Mouse (Mus musculus) heart, embryonic 16.5 days (tissue): Measurements from ENCODE around the gene Cdkn3. TPM values are rescaled to one million over a fixed set of nuclear protein-coding genes. Genes with fewer than 3 reads are reported as not detected.
A peak's percentile ranks its signal among the peaks of the same experiment; 100 is the strongest.
"Not testable (repeated sequence)": the region's sequence is repeated elsewhere in the genome, so short reads cannot be mapped to it uniquely, and the experiment has no call there.

ENCODE experiments used
- ATAC-seq: fragments of 200-750 bp; cut with Nextera tagmentation; replicated peaks from 2 replicates; pipeline ENCODE4 v1.8.0; 2017; ENCODE audit warnings: moderate number of reproducible peaks; ENCODE audit not compliant: insufficient read depth, low FRiP score; ENCODE audit errors: extremely low read depth
- H3K27ac ChIP-seq: fragments of 300-500 bp; sonication (generic); 2 replicates; pipeline ENCODE4 v1.5.1; 2014; ENCODE audit warnings: mild to moderate bottlenecking, low read length, control low read depth, moderate library complexity
- H3K27me3 ChIP-seq: fragments of 300-500 bp; sonication (generic); 2 replicates; pipeline ENCODE4 v1.6.1; 2014; ENCODE audit warnings: low read length, mixed read lengths; ENCODE audit not compliant: control insufficient read depth, insufficient read depth
- H3K36me3 ChIP-seq: fragments of 300-500 bp; sonication (generic); 2 replicates; pipeline ENCODE4 v1.6.1; 2014; ENCODE audit not compliant: control insufficient read depth, insufficient read depth
- H3K4me1 ChIP-seq: fragments of 300-500 bp; sonication (generic); 2 replicates; pipeline ENCODE4 v1.6.1; 2014; ENCODE audit warnings: low read length, mixed read lengths; ENCODE audit not compliant: control insufficient read depth, insufficient read depth
- H3K4me2 ChIP-seq: fragments of 300-500 bp; sonication (generic); 2 replicates; pipeline ENCODE4 v1.6.1; 2014; ENCODE audit warnings: low read depth, mild to moderate bottlenecking, control low read depth, low read length
- H3K4me3 ChIP-seq: fragments of 300-500 bp; sonication (generic); 2 replicates; pipeline ENCODE4 v1.5.1; 2014; ENCODE audit warnings: mild to moderate bottlenecking, control low read depth, low read length
- H3K9ac ChIP-seq: fragments of 300-500 bp; sonication (generic); 2 replicates; pipeline ENCODE4 v1.6.1; 2014; ENCODE audit warnings: low read length, control low read depth
- H3K9me3 ChIP-seq: fragments of 300-500 bp; sonication (generic); replicated peaks from 2 replicates; pipeline ENCODE4 v1.6.1; 2016; ENCODE audit warnings: low read length; ENCODE audit not compliant: control insufficient read depth
- WGBS: fragments of 180-500 bp; shearing (Covaris S2); extraction: QIAGEN DNeasy Blood & Tissue Kit; methylation state at CpG from one replicate; pipeline ENCODE4 v1.1.7; 2014; 5-methylcytosine and 5-hydroxymethylcytosine counted together
- polyA plus RNA-seq: library from polyadenylated mRNA; unstranded; fragments of >200 nt; fragmentation: Nextera tagmentation; extraction: Ambion mirVana; gene quantifications from 2 replicates; pipeline ENCODE4 v1.2.1, GENCODE M21; 2015

Gene Cdkn3
- polyA plus RNA-seq, 1 experiment from 2014 or later: 43.0 TPM

DNA sequence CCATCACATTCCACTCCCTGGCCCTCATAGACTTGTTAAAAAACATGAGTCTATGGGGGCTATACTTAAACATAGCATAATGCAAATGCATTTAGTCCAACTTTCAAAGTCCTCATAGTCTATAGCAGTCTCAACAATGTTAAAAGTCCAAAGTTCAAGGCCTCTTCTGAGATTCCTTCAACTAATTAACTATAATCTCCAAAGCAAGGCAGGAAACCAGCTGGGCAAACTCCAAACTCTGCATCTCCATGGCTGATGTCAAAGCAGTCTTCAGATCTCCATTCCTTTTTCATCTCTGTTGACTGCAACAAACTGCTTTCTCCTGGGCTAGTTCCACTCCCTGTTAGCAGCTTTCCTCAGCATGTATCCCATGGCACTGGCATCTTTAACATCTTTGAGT lies 23.0 kb upstream of the Cdkn3 start:
- H3K4me3 ChIP-seq, H3K9me3 ChIP-seq, ATAC-seq, H3K4me1 ChIP-seq, H3K4me2 ChIP-seq, H3K9ac ChIP-seq, H3K27me3 ChIP-seq, H3K27ac ChIP-seq, H3K36me3 ChIP-seq: not testable (repeated sequence)

DNA sequence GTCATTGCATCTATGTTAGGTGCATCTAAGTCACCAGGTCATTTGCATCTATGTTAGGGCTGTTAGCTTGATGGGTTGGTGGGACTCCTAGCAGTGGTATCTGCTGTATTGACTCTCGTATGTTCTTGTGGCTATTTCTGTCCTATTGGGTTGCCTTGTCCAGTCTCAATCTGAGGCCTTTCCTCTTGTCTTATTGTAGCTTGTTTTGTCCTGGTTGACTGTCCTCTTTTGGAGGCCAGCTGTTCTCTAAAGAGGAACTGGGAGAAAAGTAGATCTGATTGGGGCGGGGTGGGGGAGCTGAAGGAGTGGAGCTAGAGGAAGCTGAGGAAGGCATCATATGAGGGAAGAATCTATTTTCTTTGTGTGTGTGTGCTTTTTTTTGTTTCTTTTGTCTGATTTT lies 17.7 kb upstream of the Cdkn3 start:
- no peaks in the 10 kb centered on the region for H3K4me1 ChIP-seq
- H3K27ac ChIP-seq: no peak overlapping the region
- WGBS: 76% methylated on average over 2 of the region's 2 CpGs
- no peak overlapping the region for H3K4me2 ChIP-seq
- H3K9ac ChIP-seq: no peak overlapping the region
- H3K9me3 ChIP-seq: no peaks in the 10 kb centered on the region; the same call in 1 of the 2 replicates
- no peak overlapping the region for H3K4me3 ChIP-seq
- H3K36me3 ChIP-seq: no peaks in the 10 kb centered on the region
- H3K27me3 ChIP-seq: no peaks in the 10 kb centered on the region
- no peak for ATAC-seq

DNA sequence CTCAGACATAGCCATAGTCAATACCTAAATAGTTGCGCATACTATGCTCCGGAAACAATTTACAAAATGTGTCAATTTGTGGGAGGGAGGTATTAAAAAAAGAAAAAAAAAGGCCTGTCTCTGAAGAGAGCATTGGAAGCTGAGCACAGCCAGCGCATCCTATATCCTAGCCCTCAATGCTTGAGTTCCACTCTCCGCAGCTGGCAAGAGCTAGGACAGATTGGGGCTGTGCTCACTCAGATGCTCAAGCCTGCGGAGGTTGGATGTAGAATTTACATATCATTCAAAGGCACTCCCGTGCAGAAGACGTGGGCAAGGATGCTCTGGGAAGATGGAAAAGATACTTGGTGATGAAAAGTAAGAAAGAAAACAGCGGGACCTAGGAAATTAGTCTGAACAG lies 14.9 kb upstream of the Cdkn3 start:
- no peak for ATAC-seq
- no peaks in the 10 kb centered on the region for H3K36me3 ChIP-seq
- H3K9ac ChIP-seq: no peak overlapping the region
- no peak overlapping the region for H3K4me2 ChIP-seq
- WGBS: 91% methylated on average over 8 of the region's 8 CpGs
- no peaks in the 10 kb centered on the region for H3K27me3 ChIP-seq
- no peak overlapping the region for H3K27ac ChIP-seq
- no peaks in the 10 kb centered on the region for H3K9me3 ChIP-seq
- H3K4me3 ChIP-seq: no peak overlapping the region
- no peaks in the 10 kb centered on the region for H3K4me1 ChIP-seq

DNA sequence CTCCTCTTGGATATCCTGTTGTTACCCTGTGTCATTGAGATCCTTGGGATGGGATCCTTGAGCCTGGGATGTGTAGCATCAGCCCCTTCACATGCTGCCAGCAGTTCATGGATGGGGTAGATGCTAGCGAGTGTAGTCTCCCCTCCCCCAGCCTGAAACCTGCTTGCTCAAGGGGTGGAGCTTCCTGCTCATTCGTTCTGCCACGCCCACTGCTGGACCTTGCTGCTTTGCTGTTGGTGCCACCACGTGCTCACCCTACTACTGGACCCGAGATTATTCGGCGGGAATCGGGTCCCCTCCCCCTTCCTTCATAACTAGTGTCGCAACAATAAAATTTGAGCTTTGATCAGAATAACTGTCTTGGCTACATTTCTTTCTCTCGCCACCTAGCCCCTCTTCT lies 6.0 kb upstream of the Cdkn3 start:
- whole genome bisulfite sequencing: 56% methylated on average over 8 of the region's 10 CpGs
- not testable (repeated sequence) for H3K36me3 ChIP-seq, H3K9ac ChIP-seq, H3K4me2 ChIP-seq, H3K27ac ChIP-seq, H3K4me3 ChIP-seq, H3K27me3 ChIP-seq, H3K4me1 ChIP-seq, H3K9me3 ChIP-seq, ATAC-seq

DNA sequence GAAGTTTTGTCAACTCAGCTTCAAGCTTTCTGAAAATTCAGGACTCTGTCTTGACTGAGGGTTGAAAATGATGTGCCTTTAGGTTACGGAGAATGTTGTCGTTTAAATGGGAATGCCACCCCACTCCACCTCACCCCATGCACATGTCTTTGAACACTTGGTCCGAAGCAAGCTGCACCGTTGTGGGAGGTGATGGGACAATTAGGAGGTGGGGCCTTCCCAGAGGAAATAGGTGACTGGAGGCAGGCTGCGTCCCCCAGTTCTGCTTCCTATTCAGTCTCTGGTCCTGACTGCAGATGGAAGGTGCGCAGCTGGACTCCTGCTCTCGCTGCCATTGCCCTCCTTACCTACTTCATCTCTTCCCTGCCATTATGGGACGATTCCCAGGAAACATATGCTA lies 4.5 kb upstream of the Cdkn3 start:
- H3K9me3 ChIP-seq: 0 out of 2 replicates have a peak, but pooled peaks cover 2% of the 10 kb centered on the region
- H3K27me3 ChIP-seq: no peaks in the 10 kb centered on the region
- H3K27ac ChIP-seq: no peak overlapping the region
- H3K36me3 ChIP-seq: no peaks in the 10 kb centered on the region
- no peak overlapping the region for H3K4me3 ChIP-seq
- ATAC-seq: no peak
- H3K4me1 ChIP-seq: peaks cover 1% of the 10 kb centered on the region
- H3K9ac ChIP-seq: no peak overlapping the region
- H3K4me2 ChIP-seq: no peak overlapping the region
- WGBS: 86% methylated on average over 8 of the region's 8 CpGs

DNA sequence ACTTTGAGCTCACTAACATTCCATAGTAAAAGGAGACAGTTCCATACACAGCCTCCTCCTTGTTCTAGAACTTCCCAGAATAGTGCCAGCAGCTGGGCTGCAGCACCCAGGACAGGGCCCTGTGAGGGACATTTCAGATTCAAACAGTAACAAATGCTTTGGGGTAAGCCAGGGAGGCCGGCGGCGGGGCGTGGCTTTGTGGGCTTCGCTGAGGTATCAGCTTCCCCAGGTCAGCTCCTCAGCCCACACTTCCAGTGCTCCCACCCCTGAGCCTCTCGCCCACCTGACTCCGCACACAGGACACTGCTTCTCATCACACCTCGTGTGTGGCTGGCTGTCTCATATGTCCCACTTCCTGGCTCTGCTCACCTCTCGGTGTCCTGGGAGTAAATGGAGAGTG lies 2.6 kb upstream of the Cdkn3 start:
- H3K27me3 ChIP-seq: no peaks in the 10 kb centered on the region
- H3K4me1 ChIP-seq: peaks cover 12% of the 10 kb centered on the region
- no peak for ATAC-seq
- no peak overlapping the region for H3K27ac ChIP-seq
- WGBS: 62% methylated on average over 9 of the region's 9 CpGs
- H3K4me3 ChIP-seq: no peak overlapping the region
- no peak overlapping the region for H3K9ac ChIP-seq
- no peak overlapping the region for H3K4me2 ChIP-seq
- H3K9me3 ChIP-seq: 0 out of 2 replicates have a peak, but pooled peaks cover 2% of the 10 kb centered on the region
- no peaks in the 10 kb centered on the region for H3K36me3 ChIP-seq

DNA sequence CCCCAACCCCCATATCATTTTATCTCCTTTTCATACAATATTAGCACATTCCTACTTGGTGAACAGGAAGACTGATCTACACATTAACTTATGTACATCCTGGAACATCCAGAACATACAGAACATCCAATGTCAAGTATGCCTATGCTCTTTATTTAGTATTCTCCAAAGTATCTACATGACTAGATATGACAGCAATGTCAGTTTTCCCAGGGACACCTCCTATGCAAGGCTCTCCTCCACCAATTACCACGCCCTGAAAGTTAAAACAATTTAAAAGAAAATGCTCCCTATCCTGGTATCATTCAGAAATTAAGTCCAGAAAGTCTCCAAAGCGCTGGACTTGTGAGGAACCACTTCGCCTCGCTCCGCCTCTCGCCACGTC lies 379 bp upstream of the Cdkn3 start:
- peak; percentile 7; the same call in 1 of the 2 replicates for ATAC-seq
- WGBS: 4% methylated on average over 7 of the region's 7 CpGs
- peak overlapping the region; percentile 38; the same call in 1 of the 2 replicates for H3K9ac ChIP-seq

DNA sequence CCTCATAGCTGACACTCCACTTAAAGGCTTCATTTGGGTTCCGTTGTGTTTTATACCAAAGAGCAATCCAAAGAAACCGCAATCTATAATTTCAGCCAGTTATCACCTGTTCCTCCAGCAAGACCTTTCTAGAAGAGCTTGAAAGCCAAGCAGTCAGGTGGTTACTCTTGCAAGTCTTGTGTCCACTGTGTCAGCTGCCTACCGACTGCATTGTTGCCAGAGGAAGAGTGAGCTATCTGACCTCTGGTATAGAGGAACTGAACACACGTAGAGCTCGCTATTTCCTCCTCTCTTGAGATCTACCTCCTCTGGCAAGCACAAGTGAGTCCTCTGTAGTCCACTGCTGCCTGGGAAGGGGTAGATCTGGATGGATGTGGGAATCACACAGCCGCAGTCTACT lies 845 bp downstream of the Cdkn3 start:
- Histone ChIP-seq H3K9ac (peak overlapping the region; percentile 87), H3K4me2 (peak overlapping the region; percentile 92), H3K9me3 (0 out of 2 replicates have a peak, but pooled peaks cover 2% of the 10 kb centered on the region), H3K36me3 (peaks cover 3% of the 10 kb centered on the region; the same call in 1 of the 2 replicates), H3K4me1 (peaks cover 12% of the 10 kb centered on the region), H3K27me3 (no peaks in the 10 kb centered on the region), H3K4me3 (peak overlapping the region; percentile 88), H3K27ac (no peak overlapping the region)
- 33% methylated on average over 6 of the region's 6 CpGs for WGBS
- ATAC-seq: no peak

More for the DNA sequence above, 379 bp upstream of the Cdkn3 start:
- H3K27ac ChIP-seq: no peak overlapping the region
- 0 out of 2 replicates have a peak, but pooled peaks cover 2% of the 10 kb centered on the region for H3K9me3 ChIP-seq
- H3K4me1 ChIP-seq: peaks cover 12% of the 10 kb centered on the region
- peak overlapping the region; percentile 92 for H3K4me2 ChIP-seq
- H3K36me3 ChIP-seq: peaks cover 3% of the 10 kb centered on the region; the same call in 1 of the 2 replicates
- no peaks in the 10 kb centered on the region for H3K27me3 ChIP-seq
- peak overlapping the region; percentile 88 for H3K4me3 ChIP-seq

DNA sequence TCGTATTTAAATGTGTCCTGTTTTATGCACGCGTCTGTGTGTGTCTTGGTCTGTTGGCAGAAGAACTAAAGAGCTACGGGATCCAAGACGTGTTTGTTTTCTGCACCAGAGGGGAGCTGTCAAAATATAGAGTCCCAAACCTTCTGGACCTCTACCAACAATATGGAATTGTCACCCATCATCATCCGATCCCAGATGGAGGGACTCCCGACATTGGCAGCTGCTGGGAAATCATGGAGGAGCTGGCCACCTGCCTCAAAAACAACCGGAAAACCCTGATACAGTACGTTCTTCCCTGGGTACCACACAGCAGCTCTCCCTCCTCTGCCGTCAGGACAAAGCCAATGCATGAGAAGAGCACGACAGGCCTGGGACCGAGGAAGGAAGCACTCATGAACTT lies 6.8 kb downstream of the Cdkn3 start:
- H3K27ac ChIP-seq: no peak overlapping the region
- no peaks in the 10 kb centered on the region for H3K27me3 ChIP-seq
- WGBS: 75% methylated on average over 12 of the region's 12 CpGs
- H3K4me2 ChIP-seq: no peak overlapping the region
- no peak overlapping the region for H3K9ac ChIP-seq
- no peak for ATAC-seq
- H3K4me3 ChIP-seq: no peak overlapping the region
- H3K9me3 ChIP-seq: no peaks in the 10 kb centered on the region
- H3K36me3 ChIP-seq: peaks cover 11% of the 10 kb centered on the region; the same call in 1 of the 2 replicates
- no peaks in the 10 kb centered on the region for H3K4me1 ChIP-seq
